Mouse (Mus musculus): Measurements from ENCODE around the gene Bcl3. TPM values are rescaled to one million over a fixed set of nuclear protein-coding genes. Genes with fewer than 3 reads are reported as not detected.

Gene Bcl3
- total and polyA plus RNA-seq, 3 experiments: 0.71 to 6.6 TPM; not detected in 1

DNA sequence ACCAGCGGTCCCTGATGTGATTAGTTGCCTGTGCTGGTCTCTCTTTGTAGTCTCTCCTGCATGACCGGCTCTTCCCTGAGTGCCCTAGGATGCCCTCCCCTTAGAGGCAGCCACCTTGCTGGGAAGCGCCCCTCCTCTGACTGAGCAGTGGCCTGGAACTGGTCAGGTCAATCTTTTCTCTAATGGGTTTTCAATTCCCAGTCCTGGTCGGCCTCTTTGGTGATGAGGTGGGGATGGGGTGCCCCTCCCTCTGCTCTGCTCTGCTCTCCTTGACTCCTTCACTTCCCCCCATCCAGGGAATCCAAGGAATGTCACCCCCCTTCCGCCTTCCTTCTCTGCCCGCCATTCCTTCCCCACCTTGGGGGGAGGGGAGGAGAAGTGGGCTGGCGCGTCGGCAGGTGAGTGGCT is 51.6 kb downstream of the Bcl3 start, which contains the start of gene Bcam:
Gene Bcam (minus strand): TSS at position 33 of the 408 bp plus-strand sequence.
- H3K27me3 ChIP-seq (ENCODE audit: insufficient read depth, low read length): peaks cover 60% of the 10 kb centered on the region
- H3K4me3 ChIP-seq (ENCODE audit: low read depth, low read length): peak within 1 kb of the TSS; percentile 40; the same call in 1 of the 2 replicates

DNA sequence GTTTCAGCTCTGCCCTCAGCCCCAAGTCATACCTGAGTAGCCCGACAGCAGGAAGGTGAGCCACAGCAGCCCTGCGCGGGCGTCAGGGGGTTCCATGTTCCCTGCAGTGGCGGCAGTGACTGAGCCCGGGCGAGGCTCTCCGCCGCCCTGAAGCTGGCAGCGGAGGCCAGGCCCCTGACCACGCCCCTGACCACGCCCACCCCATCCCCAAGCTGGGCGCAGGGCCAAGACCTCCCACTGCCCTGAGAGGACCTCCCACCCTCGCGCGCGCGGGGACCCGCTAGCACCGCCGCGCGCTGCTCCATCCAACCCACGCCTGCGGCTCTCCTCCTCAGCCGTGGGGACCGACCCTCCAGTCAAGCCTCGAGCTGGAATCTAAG is 52.2 kb downstream of the Bcl3 start:
- TF ChIP-seq POLR2AphosphoS5 (IDR thresholded peaks at IDR 0.05; ENCODE audit: insufficient replicate concordance, low read depth, low read length): no peak
- no peak for TF ChIP-seq TAL1 (conservative IDR thresholded peaks at IDR 0.05; ENCODE audit: low read depth, low read length)
- no peak for TF ChIP-seq GATA2 (IDR thresholded peaks at IDR 0.05; ENCODE audit: borderline replicate concordance, low read depth, low read length)
- TF ChIP-seq CTCF (IDR thresholded peaks at IDR 0.05; ENCODE audit: low read depth, low read length): no peak
- no peaks in the 10 kb centered on the region for H3K36me3 ChIP-seq (replicated peaks)
- no peak for ATAC-seq (ENCODE audit: extremely low read depth, insufficient number of reproducible peaks, low FRiP score, poor library complexity, severe bottlenecking)
- no peaks in the 10 kb centered on the region for H3K9me3 ChIP-seq (replicated peaks)
- peak overlapping the region; percentile 40; the same call in 1 of the 2 replicates for H3K4me3 ChIP-seq (ENCODE audit: low read depth, low read length)
- no peak for DNase-seq (ENCODE audit: low spot score)
- peaks cover 62% of the 10 kb centered on the region for H3K27me3 ChIP-seq (ENCODE audit: insufficient read depth, low read length)
- H3K4me1 ChIP-seq (ENCODE audit: insufficient read depth, low read depth, low read length): peaks cover 14% of the 10 kb centered on the region

More for the DNA sequence above, 51.6 kb downstream of the Bcl3 start, which contains the start of gene Bcam:
- Histone ChIP-seq H3K4me1 (ENCODE audit: insufficient read depth, low read depth, low read length) (peaks cover 14% of the 10 kb centered on the region), H3K36me3 (replicated peaks) (no peaks in the 10 kb centered on the region), H3K9me3 (replicated peaks) (no peaks in the 10 kb centered on the region)
- DNase-seq (ENCODE audit: low spot score) (no peak), ATAC-seq (ENCODE audit: extremely low read depth, insufficient number of reproducible peaks, low FRiP score, poor library complexity, severe bottlenecking) (no peak)
- TF ChIP-seq POLR2AphosphoS5 (IDR thresholded peaks at IDR 0.05; ENCODE audit: insufficient replicate concordance, low read depth, low read length) (no peak), GATA1 (IDR thresholded peaks at IDR 0.05; ENCODE audit: borderline replicate concordance, low read length) (no peak)

DNA sequence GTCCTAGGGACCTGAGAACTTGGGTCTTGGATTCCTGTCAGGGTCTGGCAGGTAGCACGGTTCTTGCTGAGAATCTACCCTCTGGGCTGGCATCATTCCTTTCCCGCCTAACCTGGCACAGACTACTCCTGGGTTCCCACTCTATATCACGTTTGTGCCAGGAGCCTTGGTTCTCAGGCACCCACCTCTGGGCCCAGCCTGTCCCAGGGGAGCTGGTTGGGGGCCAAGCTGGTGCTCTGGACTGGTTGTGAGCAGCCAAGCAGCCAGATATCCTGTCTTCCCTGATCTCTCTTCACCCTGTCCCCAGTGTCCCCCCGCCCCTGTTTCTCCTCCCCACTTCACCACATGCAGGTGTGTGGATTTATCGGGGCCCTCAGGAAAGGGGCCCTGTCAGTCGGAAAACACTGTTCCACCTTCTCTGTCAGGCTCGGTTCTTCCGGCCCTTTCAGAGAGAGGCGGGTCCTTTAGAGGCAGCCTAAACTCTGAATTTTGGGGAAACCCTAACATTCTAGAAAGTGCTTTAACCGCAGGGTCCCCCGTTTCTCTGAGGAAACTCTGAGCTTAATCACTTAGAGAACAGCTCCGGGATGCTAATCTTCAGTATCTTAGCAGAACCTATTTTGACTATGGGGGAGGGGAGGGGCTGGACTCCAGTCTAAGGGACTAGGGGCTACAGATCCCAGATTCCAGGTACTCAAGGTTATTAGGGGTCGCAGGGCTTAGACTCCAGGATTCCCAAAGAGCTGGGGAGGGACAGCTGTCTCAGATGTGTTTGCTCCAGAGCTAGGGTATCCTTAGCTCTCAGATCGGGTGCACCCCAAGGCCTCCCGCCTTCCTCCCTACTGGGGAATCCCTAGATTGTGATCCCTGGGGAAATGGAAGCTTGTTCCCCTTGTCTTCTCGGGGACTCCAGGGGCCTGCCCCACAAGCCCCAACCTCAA is 52.9 kb downstream of the Bcl3 start:
- Histone ChIP-seq H3K9me3 (replicated peaks) (no peaks in the 10 kb centered on the region), H3K4me3 (ENCODE audit: low read depth, low read length) (peak overlapping the region; percentile 40; the same call in 1 of the 2 replicates), H3K36me3 (replicated peaks) (no peaks in the 10 kb centered on the region), H3K27me3 (ENCODE audit: insufficient read depth, low read length) (peaks cover 65% of the 10 kb centered on the region), H3K4me1 (ENCODE audit: insufficient read depth, low read depth, low read length) (peaks cover 14% of the 10 kb centered on the region)
- DNase-seq (ENCODE audit: low spot score) (no peak), ATAC-seq (ENCODE audit: extremely low read depth, insufficient number of reproducible peaks, low FRiP score, poor library complexity, severe bottlenecking) (no peak)
- no peak for TF ChIP-seq GATA1 (IDR thresholded peaks at IDR 0.05; ENCODE audit: borderline replicate concordance, low read length)
- no peak for TF ChIP-seq CTCF (IDR thresholded peaks at IDR 0.05; ENCODE audit: low read depth, low read length)
- no peak for TF ChIP-seq GATA2 (IDR thresholded peaks at IDR 0.05; ENCODE audit: borderline replicate concordance, low read depth, low read length)
- TF ChIP-seq TAL1 (conservative IDR thresholded peaks at IDR 0.05; ENCODE audit: low read depth, low read length): no peak
- no peak for TF ChIP-seq POLR2AphosphoS5 (IDR thresholded peaks at IDR 0.05; ENCODE audit: insufficient replicate concordance, low read depth, low read length)

DNA sequence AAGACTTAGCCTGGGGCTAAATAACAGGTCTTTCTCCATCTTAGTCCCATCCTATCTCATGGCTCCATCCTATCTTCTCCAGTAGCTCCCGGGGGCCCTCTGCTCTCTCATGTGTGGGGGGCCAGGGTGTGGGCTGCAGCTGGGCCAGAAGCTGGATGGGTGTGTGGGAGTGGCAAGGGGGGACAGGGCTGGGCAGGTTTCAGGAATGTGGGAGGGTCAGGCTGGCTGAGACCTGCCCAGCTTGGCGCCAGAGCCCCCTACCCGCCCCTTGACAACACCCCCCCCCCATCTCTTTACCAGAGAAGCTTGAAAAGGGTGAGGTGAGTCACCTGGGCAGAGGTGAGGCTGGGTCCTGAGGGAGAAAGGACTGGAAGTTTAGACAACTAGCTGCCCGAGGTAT is 53.6 kb downstream of the Bcl3 start:
- no peak for TF ChIP-seq GATA1 (IDR thresholded peaks at IDR 0.05; ENCODE audit: borderline replicate concordance, low read length)
- TF ChIP-seq POLR2AphosphoS5 (IDR thresholded peaks at IDR 0.05; ENCODE audit: insufficient replicate concordance, low read depth, low read length): no peak
- no peak for TF ChIP-seq GATA2 (IDR thresholded peaks at IDR 0.05; ENCODE audit: borderline replicate concordance, low read depth, low read length)
- no peak for TF ChIP-seq CTCF (IDR thresholded peaks at IDR 0.05; ENCODE audit: low read depth, low read length)
- TF ChIP-seq TAL1 (conservative IDR thresholded peaks at IDR 0.05; ENCODE audit: low read depth, low read length): no peak
- ATAC-seq (ENCODE audit: extremely low read depth, insufficient number of reproducible peaks, low FRiP score, poor library complexity, severe bottlenecking) (no peak), DNase-seq (ENCODE audit: low spot score) (no peak)
- Histone ChIP-seq H3K4me3 (ENCODE audit: low read depth, low read length) (no peak overlapping the region), H3K36me3 (replicated peaks) (no peaks in the 10 kb centered on the region), H3K27me3 (ENCODE audit: insufficient read depth, low read length) (peaks cover 62% of the 10 kb centered on the region), H3K4me1 (ENCODE audit: insufficient read depth, low read depth, low read length) (peaks cover 14% of the 10 kb centered on the region), H3K9me3 (replicated peaks) (no peaks in the 10 kb centered on the region)

DNA sequence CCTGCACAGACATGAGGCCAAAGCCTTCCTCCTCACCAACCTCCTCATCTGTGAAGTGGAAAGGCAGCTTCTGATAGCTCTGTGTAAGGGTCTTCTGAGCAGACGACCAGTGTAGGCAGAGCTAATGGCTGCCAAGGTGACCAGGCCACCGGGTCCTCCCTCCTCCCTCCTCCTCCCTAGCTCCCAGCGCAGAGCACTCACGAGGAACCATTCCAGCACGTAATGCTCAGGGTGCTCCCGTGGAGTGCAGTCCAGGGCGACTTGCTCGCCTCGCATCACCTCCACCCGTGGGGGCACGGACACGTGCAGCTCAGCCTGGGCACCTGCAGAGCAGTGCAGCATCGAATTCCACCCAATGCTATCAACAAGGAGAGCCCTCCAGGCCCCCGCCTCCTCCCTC is 54.3 kb downstream of the Bcl3 start:
- H3K9me3 ChIP-seq (replicated peaks): no peaks in the 10 kb centered on the region
- DNase-seq (ENCODE audit: low spot score) (no peak), ATAC-seq (ENCODE audit: extremely low read depth, insufficient number of reproducible peaks, low FRiP score, poor library complexity, severe bottlenecking) (no peak)
- TF ChIP-seq CTCF (IDR thresholded peaks at IDR 0.05; ENCODE audit: low read depth, low read length) (no peak), GATA1 (IDR thresholded peaks at IDR 0.05; ENCODE audit: borderline replicate concordance, low read length) (no peak)
- peaks cover 61% of the 10 kb centered on the region for H3K27me3 ChIP-seq (ENCODE audit: insufficient read depth, low read length)
- no peak overlapping the region for H3K4me3 ChIP-seq (ENCODE audit: low read depth, low read length)
- H3K4me1 ChIP-seq (ENCODE audit: insufficient read depth, low read depth, low read length): peaks cover 14% of the 10 kb centered on the region
- no peaks in the 10 kb centered on the region for H3K36me3 ChIP-seq (replicated peaks)

DNA sequence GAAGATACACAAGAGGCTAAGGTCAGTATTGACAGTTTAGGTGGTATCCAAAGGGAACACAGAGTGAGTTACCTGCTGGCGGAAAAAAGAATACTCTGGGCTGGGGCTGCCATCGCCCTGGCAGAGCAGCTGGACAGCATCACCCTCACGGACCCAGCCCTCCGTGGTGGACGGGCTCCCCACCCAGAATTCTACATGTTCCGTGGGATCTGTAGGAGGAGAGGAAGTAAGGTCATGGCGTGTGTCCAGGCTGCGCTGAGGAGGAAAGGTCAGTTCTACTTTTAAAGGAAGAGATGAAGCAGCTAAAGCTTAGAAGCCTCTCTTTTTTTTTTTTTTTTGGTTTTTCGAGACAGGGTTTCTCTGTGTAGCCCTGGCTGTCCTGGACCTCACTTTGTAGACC is 58.0 kb downstream of the Bcl3 start:
- Histone ChIP-seq H3K36me3 (replicated peaks) (no peaks in the 10 kb centered on the region), H3K9me3 (replicated peaks) (no peaks in the 10 kb centered on the region), H3K4me3 (ENCODE audit: low read depth, low read length) (no peak overlapping the region), H3K27me3 (ENCODE audit: insufficient read depth, low read length) (peaks cover 34% of the 10 kb centered on the region), H3K4me1 (ENCODE audit: insufficient read depth, low read depth, low read length) (peaks cover 17% of the 10 kb centered on the region)
- no peak for ATAC-seq (ENCODE audit: extremely low read depth, insufficient number of reproducible peaks, low FRiP score, poor library complexity, severe bottlenecking)
- DNase-seq (ENCODE audit: low spot score): no peak
- no peak for TF ChIP-seq GATA2 (IDR thresholded peaks at IDR 0.05; ENCODE audit: borderline replicate concordance, low read depth, low read length)
- no peak for TF ChIP-seq GATA1 (IDR thresholded peaks at IDR 0.05; ENCODE audit: borderline replicate concordance, low read length)
- TF ChIP-seq CTCF (IDR thresholded peaks at IDR 0.05; ENCODE audit: low read depth, low read length): no peak
- no peak for TF ChIP-seq TAL1 (conservative IDR thresholded peaks at IDR 0.05; ENCODE audit: low read depth, low read length)
- no peak for TF ChIP-seq POLR2AphosphoS5 (IDR thresholded peaks at IDR 0.05; ENCODE audit: insufficient replicate concordance, low read depth, low read length)
